Mouse (Mus musculus): ENCODE data around the gene Trmt11. TPM values are rescaled to one million over a fixed set of nuclear protein-coding genes. Genes with fewer than 3 reads are reported as not detected.

Gene Trmt11
- 6.4 and 6.6 TPM in 2 replicates for polyA plus RNA-seq (2012; rRNA removed)

DNA sequence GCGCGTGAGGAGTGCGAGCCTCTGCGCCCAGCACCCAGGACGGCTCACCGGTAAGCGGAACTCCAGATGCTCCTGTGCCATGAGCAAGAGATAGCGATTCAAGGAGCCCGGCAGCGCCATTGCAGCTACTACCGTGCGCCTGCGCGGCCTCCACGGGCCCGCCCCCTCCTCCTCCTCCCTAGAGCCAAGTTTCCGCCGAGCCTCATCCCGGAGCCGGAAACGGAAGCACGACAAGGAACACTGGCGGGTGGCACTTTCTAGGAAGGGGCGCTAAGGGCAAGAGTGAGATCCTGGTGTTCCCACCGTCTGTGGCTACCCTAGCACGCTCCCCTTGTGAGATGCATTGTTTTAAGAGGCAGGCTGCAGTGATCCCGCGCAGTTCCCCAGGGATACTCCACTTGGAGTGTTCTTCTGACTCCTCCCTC, at the start of gene Trmt11:
TSS of gene Trmt11 (minus strand) at position 208 of the 425 bp plus-strand sequence.

DNA sequence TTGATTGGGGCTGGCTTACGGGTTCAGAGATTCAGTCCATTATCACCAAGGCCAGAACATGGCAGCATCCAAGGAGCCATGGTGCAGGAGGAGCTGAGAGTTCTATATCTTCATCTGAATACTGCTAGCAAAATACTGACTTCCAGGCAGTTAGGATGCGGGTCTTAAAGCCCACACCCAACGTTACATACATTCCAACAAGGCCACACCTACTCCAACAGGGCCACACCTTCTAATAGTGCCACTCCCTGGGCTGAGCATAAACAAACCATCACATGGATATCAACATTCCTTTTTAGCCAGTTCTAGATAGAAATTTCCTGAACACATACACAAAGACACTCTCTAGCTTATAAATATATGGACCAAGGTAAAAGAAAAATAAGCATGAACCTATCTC, 29.0 kb upstream of the Trmt11 start, which contains the start of gene Hint3:
TSS of gene Hint3 (minus strand) at position 120 of the 400 bp plus-strand sequence.

Other genes starting within 250 kb of the Trmt11 start
- gene Hint3, start 28.9 kb upstream of the Trmt11 start, polyA plus RNA-seq (2012; rRNA removed) = 11.0 and 11.2 TPM in 2 replicates
- 28.4 and 29.7 TPM in 2 replicates for gene Ncoa7, start 202.6 kb upstream of the Trmt11 start, polyA plus RNA-seq (2012; rRNA removed)
- 6.9 and 8.0 TPM in 2 replicates for gene Hey2, start 242.1 kb upstream of the Trmt11 start, polyA plus RNA-seq (2012; rRNA removed)